Mouse (Mus musculus) limb, embryonic 15.5 days (tissue): Measurements from ENCODE around the gene Sox11. TPM values are rescaled to one million over a fixed set of nuclear protein-coding genes. Genes with fewer than 3 reads are reported as not detected.
A peak's percentile ranks its signal among the peaks of the same experiment; 100 is the strongest.

Experiments used
- ATAC-seq: fragments of 200-750 bp; cut with Nextera tagmentation; 2 replicates; pipeline ENCODE4 v1.8.0; 2017; ENCODE audit warnings: low read depth, moderate TSS enrichment; ENCODE audit not compliant: insufficient number of reproducible peaks, low FRiP score, low TSS enrichment
- H3K27ac ChIP-seq: fragments of 300-500 bp; sonication (generic); 2 replicates; pipeline ENCODE4 v1.5.1; 2015; ENCODE audit warnings: moderate library complexity, mild to moderate bottlenecking, inconsistent platforms
- H3K27me3 ChIP-seq: fragments of 300-500 bp; sonication (generic); 2 replicates; pipeline ENCODE4 v1.6.1; 2015; ENCODE audit warnings: inconsistent platforms
- H3K36me3 ChIP-seq: fragments of 300-500 bp; sonication (generic); 2 replicates; pipeline ENCODE4 v1.6.1; 2015; ENCODE audit warnings: inconsistent platforms
- H3K4me1 ChIP-seq: fragments of 300-500 bp; sonication (generic); 2 replicates; pipeline ENCODE4 v1.6.1; 2015; ENCODE audit warnings: inconsistent platforms
- H3K4me2 ChIP-seq: fragments of 300-500 bp; sonication (generic); 2 replicates; pipeline ENCODE4 v1.6.1; 2015; ENCODE audit warnings: mild to moderate bottlenecking, inconsistent platforms
- H3K4me3 ChIP-seq: fragments of 300-500 bp; sonication (generic); 2 replicates; pipeline ENCODE4 v1.5.1; 2015; ENCODE audit warnings: mild to moderate bottlenecking, inconsistent platforms
- H3K9ac ChIP-seq: fragments of 300-500 bp; sonication (generic); 2 replicates; pipeline ENCODE4 v1.6.1; 2015; ENCODE audit warnings: inconsistent platforms
- H3K9me3 ChIP-seq: fragments of 300-500 bp; sonication (generic); 2 replicates; pipeline ENCODE4 v1.6.1; 2016; ENCODE audit warnings: inconsistent platforms
- WGBS: fragments of 180-500 bp; shearing (Covaris S2); methylation state at CpG from one replicate; pipeline ENCODE4 v1.1.7; 2015; 5-methylcytosine and 5-hydroxymethylcytosine counted together
- polyA plus RNA-seq: library from polyadenylated mRNA; unstranded; fragments of >200 nt; fragmentation: Nextera tagmentation; extraction: Ambion mirVana; gene quantifications from 2 replicates; pipeline ENCODE4 v1.2.1, GENCODE M21; 2015

Gene Sox11
- polyA plus RNA-seq, 1 experiment from 2014 or later, result 68.9 TPM

DNA sequence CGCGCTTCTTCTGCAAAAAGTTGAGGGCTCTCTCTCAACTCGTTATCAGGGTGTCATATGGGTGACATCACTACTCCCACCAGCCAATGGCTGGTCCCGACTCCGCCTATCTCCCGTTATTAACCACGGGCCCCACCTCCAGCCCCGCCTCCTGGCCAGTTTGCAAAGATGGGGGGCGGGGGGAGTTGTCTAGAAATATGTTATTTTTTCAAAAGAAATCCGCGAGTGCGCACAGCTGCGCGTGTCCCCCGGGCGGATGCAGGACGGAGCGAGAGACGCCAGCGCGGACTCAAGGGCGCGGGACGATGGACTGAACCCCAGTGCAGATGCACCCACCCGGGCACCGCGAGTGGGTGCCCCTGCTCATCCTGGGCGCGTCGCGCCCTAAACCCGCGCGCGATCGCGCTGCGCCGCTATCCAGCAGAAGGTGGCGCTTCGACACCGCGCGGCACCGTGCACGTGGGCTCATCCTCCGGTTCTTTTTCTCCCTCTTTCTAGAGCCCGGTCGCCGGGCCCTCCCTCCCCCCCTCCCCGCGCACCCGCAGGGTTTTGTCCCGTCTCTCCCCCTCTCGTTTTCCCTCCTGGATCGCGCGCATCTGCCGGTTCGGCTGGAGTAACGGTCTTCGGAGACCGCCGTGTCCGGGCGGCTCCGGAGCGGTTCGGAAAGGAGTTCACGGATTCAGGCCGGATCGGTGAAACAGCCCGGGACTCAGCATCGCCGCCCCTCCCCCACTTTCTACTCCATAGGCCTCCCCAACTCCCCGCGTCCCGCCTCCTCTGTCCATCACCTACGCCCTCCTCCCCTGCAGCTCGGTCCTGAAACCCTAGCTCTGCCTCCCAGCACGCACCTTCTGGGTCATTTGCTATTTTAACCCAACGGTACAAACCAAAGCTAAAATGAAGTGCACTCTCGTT, 574 bp upstream of the Sox11 start:
- Histone ChIP-seq H3K4me3 (peak overlapping the region; percentile 81), H3K9me3 (no peaks in the 10 kb centered on the region), H3K36me3 (no peaks in the 10 kb centered on the region), H3K4me1 (0 out of 2 replicates have a peak, but pooled peaks cover 6% of the 10 kb centered on the region), H3K9ac (peak overlapping the region; percentile 80), H3K4me2 (peak overlapping the region; percentile 80), H3K27me3 (no peaks in the 10 kb centered on the region), H3K27ac (peak overlapping the region; percentile 97)
- peak; percentile 93 for ATAC-seq
- under 1% methylated on average over 83 of the region's 83 CpGs for whole genome bisulfite sequencing

- H3K36me3 ChIP-seq, result no peaks in the 10 kb centered on the region
- 0 out of 2 replicates have a peak, but pooled peaks cover 7% of the 10 kb centered on the region for H3K4me1 ChIP-seq
- H3K9ac ChIP-seq, result peak overlapping the region; percentile 80
- H3K27ac ChIP-seq, result peak overlapping the region; percentile 97
- no peaks in the 10 kb centered on the region for H3K9me3 ChIP-seq
- H3K4me3 ChIP-seq, result peak overlapping the region; percentile 81
- H3K4me2 ChIP-seq, result peak overlapping the region; percentile 80
- no peak for ATAC-seq
- under 1% methylated on average over 79 of the region's 80 CpGs for WGBS
- no peaks in the 10 kb centered on the region for H3K27me3 ChIP-seq
Measured at GRCm38 (mm10) chr12:27341130-27341870, 1.1 kb downstream of the Sox11 start.

- 0 out of 2 replicates have a peak, but pooled peaks cover 9% of the 10 kb centered on the region for H3K4me1 ChIP-seq
- peak overlapping the region; percentile 80; the same call in 1 of the 2 replicates for H3K9ac ChIP-seq
- under 1% methylated on average over 14 of the region's 14 CpGs for WGBS
- ATAC-seq, result no peak
- no peaks in the 10 kb centered on the region for H3K9me3 ChIP-seq
- H3K27me3 ChIP-seq, result no peaks in the 10 kb centered on the region
- no peaks in the 10 kb centered on the region for H3K36me3 ChIP-seq
- peak overlapping the region; percentile 97 for H3K27ac ChIP-seq
- peak overlapping the region; percentile 80 for H3K4me2 ChIP-seq
- peak overlapping the region; percentile 81 for H3K4me3 ChIP-seq
Measured at GRCm38 (mm10) chr12:27340451-27341035, 1.8 kb downstream of the Sox11 start.

DNA sequence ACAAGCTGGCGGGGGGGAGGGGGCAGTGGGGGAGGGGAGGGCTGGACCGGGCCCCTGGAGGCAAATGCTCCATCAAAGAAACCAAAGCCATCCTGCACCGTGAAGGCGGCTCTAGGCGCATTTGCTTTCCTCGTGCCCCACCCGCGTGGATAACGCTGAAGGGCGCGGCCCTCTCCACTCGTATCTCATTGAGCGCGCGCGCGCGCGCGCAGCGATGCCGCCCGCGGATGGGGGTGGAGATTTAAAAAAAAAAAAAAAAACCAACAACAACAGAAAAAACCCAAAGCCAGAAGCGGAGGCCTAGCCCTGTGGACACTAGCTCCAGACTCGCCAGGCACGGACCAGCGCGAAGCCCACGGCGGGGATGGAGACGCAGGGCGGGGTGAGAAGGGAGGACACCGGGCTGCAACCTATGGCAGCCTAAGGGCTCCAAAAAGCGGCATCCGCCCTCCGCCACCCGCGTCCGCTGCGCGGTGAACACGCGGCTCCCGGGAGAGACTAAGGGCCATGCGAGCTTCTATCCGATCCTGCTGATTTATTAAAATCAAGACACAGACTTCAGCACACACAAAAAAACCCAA, 3.1 kb downstream of the Sox11 start:
- peak overlapping the region; percentile 87 for H3K27ac ChIP-seq
- H3K27me3 ChIP-seq, result no peaks in the 10 kb centered on the region
- H3K4me2 ChIP-seq, result peak overlapping the region; percentile 84
- H3K36me3 ChIP-seq, result no peaks in the 10 kb centered on the region
- no peak for ATAC-seq
- WGBS, result under 1% methylated on average over 47 of the region's 47 CpGs
- H3K4me3 ChIP-seq, result peak overlapping the region; percentile 63
- H3K9ac ChIP-seq, result peak overlapping the region; percentile 65
- H3K4me1 ChIP-seq, result 0 out of 2 replicates have a peak, but pooled peaks cover 9% of the 10 kb centered on the region
- no peaks in the 10 kb centered on the region for H3K9me3 ChIP-seq

DNA sequence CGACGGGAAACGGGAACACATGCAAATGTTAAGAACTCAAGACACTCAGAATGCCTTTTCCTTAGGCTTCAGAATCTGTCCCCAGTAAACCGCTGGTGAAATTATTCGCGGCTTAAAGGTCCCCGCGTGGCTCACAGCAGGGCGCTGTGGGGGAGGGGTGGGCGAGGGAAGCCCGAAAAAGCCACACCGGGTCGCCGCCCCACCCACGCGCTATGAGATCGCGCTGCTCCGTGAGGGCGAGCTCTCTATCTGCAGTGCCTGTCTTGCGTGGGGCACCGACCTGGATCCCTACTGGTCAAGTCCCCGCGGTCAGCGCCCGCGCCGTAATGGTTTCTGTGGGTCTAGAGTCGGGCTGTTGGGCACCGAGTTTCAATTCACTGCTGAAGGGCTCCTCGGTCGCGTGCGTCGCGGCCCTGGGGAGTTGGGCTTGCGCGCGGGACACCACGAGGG, 3.6 kb downstream of the Sox11 start:
- under 1% methylated on average over 40 of the region's 40 CpGs for WGBS
- Histone ChIP-seq H3K4me3 (peak overlapping the region; percentile 63), H3K4me1 (0 out of 2 replicates have a peak, but pooled peaks cover 3% of the 10 kb centered on the region), H3K36me3 (0 out of 2 replicates have a peak, but pooled peaks cover 2% of the 10 kb centered on the region), H3K4me2 (peak overlapping the region; percentile 84), H3K27me3 (no peaks in the 10 kb centered on the region), H3K27ac (peak overlapping the region; percentile 87), H3K9me3 (no peaks in the 10 kb centered on the region), H3K9ac (peak overlapping the region; percentile 65)
- no peak for ATAC-seq

DNA sequence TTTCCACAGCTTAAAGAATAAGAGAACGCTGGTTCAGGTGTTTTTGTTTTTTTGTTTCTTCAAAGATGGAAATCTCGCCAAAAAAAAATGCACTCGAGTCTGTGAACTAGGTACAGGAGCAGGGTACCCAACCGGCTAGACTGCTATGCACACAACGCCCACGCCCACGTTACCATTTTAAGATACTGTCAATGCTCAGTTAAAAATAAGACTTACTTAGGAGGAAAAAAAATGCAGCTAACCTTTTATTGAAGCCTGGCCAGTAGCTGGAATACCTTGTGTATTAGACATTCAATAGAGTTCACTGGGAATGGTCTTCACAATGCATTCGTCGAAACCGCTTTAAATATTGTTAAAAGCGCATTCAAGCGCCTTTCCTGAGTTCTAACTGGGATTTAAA, 4.3 kb downstream of the Sox11 start:
- Histone ChIP-seq H3K4me1 (0 out of 2 replicates have a peak, but pooled peaks cover 2% of the 10 kb centered on the region), H3K36me3 (peaks cover 8% of the 10 kb centered on the region; the same call in 1 of the 2 replicates), H3K27me3 (no peaks in the 10 kb centered on the region), H3K9ac (no peak overlapping the region), H3K4me3 (peak overlapping the region; percentile 63), H3K27ac (peak overlapping the region; percentile 87; the same call in 1 of the 2 replicates), H3K9me3 (no peaks in the 10 kb centered on the region), H3K4me2 (peak overlapping the region; percentile 84)
- 6% methylated on average over 12 of the region's 12 CpGs for WGBS
- no peak for ATAC-seq

GRCm38 (mm10) chr12:27337482-27337881, 4.9 kb downstream of the Sox11 start:
- H3K27ac ChIP-seq, result no peak overlapping the region
- peak overlapping the region; percentile 63 for H3K4me3 ChIP-seq
- no peaks in the 10 kb centered on the region for H3K9me3 ChIP-seq
- WGBS, result 42% methylated on average over 1 of the region's 1 CpGs
- peaks cover 9% of the 10 kb centered on the region; the same call in 1 of the 2 replicates for H3K36me3 ChIP-seq
- H3K4me1 ChIP-seq, result 0 out of 2 replicates have a peak, but pooled peaks cover 2% of the 10 kb centered on the region
- no peaks in the 10 kb centered on the region for H3K27me3 ChIP-seq
- H3K4me2 ChIP-seq, result peak overlapping the region; percentile 84
- no peak for ATAC-seq
- no peak overlapping the region for H3K9ac ChIP-seq

GRCm38 (mm10) chr12:27336801-27337200, 5.6 kb downstream of the Sox11 start:
- no peak overlapping the region for H3K9ac ChIP-seq
- peak overlapping the region; percentile 84 for H3K4me2 ChIP-seq

GRCm38 (mm10) chr12:27336336-27336735, 6.0 kb downstream of the Sox11 start:
- no peak for ATAC-seq
- no peaks in the 10 kb centered on the region for H3K27me3 ChIP-seq
- H3K4me1 ChIP-seq, result 0 out of 2 replicates have a peak, but pooled peaks cover 2% of the 10 kb centered on the region
- H3K27ac ChIP-seq, result no peak overlapping the region
- H3K9me3 ChIP-seq, result no peaks in the 10 kb centered on the region
- peak overlapping the region; percentile 84; the same call in 1 of the 2 replicates for H3K4me2 ChIP-seq
- peaks cover 9% of the 10 kb centered on the region; the same call in 1 of the 2 replicates for H3K36me3 ChIP-seq
- no peak overlapping the region for H3K9ac ChIP-seq
- no peak overlapping the region for H3K4me3 ChIP-seq
- 45% methylated on average over 7 of the region's 7 CpGs for WGBS

More at GRCm38 (mm10) chr12:27336801-27337200, 5.6 kb downstream of the Sox11 start:
- WGBS, result 33% methylated on average over 5 of the region's 5 CpGs
- Histone ChIP-seq H3K36me3 (peaks cover 9% of the 10 kb centered on the region; the same call in 1 of the 2 replicates), H3K4me3 (peak overlapping the region; percentile 63), H3K27me3 (no peaks in the 10 kb centered on the region), H3K27ac (no peak overlapping the region), H3K4me1 (0 out of 2 replicates have a peak, but pooled peaks cover 2% of the 10 kb centered on the region), H3K9me3 (no peaks in the 10 kb centered on the region)
- no peak for ATAC-seq

- H3K9ac ChIP-seq, result no peak overlapping the region
Measured at GRCm38 (mm10) chr12:27335356-27336055, 6.9 kb downstream of the Sox11 start.

More at GRCm38 (mm10) chr12:27335356-27336055, 6.9 kb downstream of the Sox11 start:
- H3K4me2 ChIP-seq, result peak overlapping the region; percentile 6; the same call in 1 of the 2 replicates
- peaks cover 9% of the 10 kb centered on the region; the same call in 1 of the 2 replicates for H3K36me3 ChIP-seq
- WGBS, result 55% methylated on average over 11 of the region's 11 CpGs
- ATAC-seq, result no peak
- no peaks in the 10 kb centered on the region for H3K9me3 ChIP-seq
- no peak overlapping the region for H3K27ac ChIP-seq
- no peaks in the 10 kb centered on the region for H3K27me3 ChIP-seq
- H3K4me1 ChIP-seq, result 0 out of 2 replicates have a peak, but pooled peaks cover 2% of the 10 kb centered on the region
- no peak overlapping the region for H3K4me3 ChIP-seq
